Mouse (Mus musculus): ENCODE measurements around the gene Eral1. TPM values are rescaled to one million over a fixed set of nuclear protein-coding genes. Genes with fewer than 3 reads are reported as not detected.

Gene Eral1
- total RNA-seq (2021) = 10 to 100 TPM; 32.1 to 32.9 TPM
- long read RNA-seq, experiment 1, transcript Eral1-201 (10 exons, 2,014 nt) = major isoform, 12 of 20 reads
- long read RNA-seq, experiment 1, partial matches to known transcripts = 3 of 20 reads
- long read RNA-seq, experiment 1, other reads (novel, unspliced or antisense) = 4 of 20 reads
- long read RNA-seq, experiment 2, transcript Eral1-201 (10 exons, 2,014 nt) = major isoform, 24 of 37 reads
- long read RNA-seq, experiment 2, partial matches to known transcripts = 3 of 37 reads
- long read RNA-seq, experiment 2, other reads (novel, unspliced or antisense) = 8 of 37 reads

DNA sequence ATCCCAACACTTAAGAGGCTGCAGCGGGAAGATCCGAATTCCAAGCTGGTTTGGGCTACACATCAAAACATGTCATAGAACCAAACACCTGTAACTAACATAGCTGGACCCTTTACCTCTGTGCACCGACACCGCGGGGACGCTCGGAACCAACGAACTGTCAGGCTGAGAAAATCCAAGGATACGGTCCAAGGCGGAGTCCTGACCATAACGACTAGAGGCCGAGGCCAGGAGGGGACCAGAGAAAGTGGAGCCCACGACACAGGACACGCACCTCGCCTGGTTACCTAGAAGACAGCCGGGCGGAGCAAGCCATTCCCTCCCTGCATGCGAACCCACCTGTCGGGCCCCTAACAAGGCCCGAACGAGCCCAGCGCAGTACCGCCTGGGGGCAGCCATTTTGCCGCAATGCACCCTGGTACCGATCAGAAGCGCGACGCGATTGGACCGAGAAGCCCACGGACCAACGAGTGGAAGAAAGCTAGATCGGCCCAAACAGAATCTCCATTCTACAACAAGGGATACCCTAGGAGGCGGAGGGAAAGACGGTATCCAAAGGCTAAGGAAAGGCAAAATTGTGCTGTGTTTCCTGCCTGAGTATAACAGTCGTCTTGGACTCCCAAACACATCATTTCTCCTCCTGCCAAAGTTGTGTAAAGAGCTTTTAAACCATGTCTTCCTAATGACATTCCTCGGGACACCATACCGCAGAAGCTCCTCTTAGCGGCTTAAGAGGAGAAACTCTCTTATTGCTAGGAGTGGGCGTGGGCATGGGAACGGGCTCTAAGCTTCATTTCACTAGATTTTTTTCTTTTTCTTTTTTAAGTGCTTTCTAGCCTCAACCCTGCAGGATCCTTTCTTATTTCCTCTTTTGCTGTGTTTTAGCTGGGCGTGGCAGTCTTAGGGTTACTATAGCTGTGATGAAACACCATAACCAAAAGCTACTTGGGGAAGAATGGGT, at the start of gene Eral1:
Eral1 (minus strand) TSS at position 423 of the 961 bp plus-strand sequence.
- peak; percentile 60 to 65 for DNase-seq (ENCODE audit: low spot score in 2 of 2)

DNA sequence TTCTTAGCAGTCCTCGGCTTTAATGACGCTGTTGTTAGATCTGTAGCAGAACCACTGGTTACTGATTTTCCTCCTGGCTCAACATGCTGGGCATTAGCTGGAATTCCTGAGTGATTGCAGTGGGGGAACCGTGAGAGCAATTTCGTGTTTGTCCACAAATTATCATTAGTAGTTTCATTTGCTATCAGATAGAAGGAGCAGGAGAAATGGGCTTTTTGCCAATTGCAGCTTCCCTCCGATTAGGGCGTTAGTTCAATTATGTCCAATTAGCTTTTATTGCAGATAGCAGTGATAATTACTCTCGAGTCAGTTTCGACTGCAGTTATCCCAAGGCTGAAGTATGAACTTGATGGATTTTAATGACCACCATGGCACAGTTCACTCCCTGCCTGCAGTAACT, 49.3 kb upstream of the Eral1 start:
- no peak for DNase-seq (ENCODE audit: low spot score in 2 of 2)

DNA sequence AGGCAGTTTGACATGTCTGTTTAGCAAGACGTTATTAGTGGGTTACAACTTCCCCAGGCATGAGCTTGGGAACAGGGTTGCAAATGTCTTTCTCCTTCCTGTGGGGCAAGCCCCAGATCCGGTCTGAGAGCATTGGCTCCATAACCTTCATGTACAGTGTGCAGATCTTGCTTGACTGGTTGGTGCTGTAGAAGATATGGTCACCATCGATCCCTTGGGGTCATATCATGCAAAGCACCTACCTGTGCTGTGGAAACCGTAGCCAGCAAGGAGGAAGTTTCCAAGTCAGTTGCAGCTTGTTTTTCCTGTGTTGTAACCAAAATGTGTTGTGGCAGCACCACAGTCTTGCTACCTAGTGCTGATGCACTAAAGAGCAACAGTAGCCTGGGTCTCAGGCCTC, 46.6 kb upstream of the Eral1 start:
- DNase-seq (ENCODE audit: low spot score in 2 of 2) = no peak

DNA sequence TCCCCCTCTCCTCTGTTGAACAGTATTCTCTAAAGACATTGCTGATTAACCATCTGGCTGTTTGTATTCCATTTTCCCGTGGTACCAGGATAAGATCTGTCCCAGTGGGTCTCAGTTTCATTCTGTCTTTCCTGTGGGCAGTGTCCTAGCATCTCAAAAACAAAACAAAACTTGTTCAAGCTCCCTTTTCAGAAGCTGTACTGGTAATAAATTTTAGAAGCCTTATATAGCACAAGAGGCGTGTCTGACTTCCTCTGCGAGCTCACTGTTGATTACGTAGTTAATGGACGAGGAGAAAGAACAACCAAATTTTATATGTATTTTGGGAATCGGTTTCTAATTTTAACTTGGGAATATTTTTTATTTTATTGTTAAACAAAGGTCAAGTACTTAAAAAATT, 45.5 kb upstream of the Eral1 start:
- DNase-seq (ENCODE audit: low spot score in 2 of 2) = no peak

DNA sequence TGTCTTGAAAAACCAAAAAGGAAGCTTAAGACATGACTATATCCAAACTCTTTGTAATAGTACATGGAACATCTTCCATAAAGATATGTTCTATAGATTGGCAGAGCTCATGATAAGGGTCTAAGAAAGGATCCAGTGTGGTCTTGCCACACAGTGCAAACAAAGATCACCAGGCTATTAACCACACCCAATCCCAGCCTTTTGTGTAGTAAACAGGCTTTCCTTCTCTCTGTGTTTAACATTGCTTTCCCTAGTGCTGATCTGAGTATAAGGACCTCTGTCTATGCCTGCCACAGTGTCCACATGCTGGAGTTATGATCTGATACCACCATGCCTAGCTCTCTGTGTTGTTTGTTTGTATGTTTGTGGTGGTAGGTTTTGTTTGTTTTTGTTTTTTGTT, 43.6 kb upstream of the Eral1 start:
- DNase-seq (ENCODE audit: low spot score in 2 of 2) = no peak

DNA sequence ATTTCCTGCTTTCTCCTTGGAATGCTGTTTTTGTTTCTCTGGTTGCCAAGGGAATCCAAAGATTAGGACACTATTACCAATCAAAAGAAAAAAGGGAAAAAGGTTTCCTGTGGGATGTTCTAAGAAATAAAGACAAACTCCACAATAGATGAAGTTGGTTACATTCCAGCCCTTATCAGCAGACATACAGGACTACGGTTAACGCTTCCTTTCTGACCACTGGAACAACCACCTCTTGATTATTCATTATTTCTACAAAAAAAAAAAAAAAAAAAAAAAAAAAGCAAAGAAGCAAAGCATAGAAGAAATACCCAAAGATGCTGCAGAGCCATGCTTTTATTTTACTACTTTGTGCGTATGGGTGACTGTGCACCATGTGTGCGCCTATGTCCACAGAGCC, 42.6 kb upstream of the Eral1 start:
- no peak for DNase-seq (ENCODE audit: low spot score in 2 of 2)

DNA sequence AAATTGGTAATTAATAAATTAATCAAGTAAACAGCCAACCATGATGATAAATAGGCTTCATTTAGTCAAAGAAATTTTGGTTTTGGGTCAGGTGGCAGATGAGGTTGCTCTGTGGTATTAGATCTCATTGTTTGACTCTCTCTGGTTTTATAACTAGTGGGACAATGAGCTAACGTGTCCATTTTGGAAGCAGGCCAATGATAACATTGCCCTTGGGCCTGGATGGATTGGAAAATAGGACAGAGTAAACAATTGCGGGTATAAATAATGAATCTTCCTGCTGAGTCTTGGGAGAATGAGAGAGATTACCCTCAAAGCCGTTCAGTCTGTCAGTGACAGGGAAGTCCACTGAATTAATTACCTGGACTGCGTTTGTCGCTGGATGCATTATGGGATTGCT, 41.0 kb upstream of the Eral1 start:
- DNase-seq (ENCODE audit: low spot score in 2 of 2) = no peak

DNA sequence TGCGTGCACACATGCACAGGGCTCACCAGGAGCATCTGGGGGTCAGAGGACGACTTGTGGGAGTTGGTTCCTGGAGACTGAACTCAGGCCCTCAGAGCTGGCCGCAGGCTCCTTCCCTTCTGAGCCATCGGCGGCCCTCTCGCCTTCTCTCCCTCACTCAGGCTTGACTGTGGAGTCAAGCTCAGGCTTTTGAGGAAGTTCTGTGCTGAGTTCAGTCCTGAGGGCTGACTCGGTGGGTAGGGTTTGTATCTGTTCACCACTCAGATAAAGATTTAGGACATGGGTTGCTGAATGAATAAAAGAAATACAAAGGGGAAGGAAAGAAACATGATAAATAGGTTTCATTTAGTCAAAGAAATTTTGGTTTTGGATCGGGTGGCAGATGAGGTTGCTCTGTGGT, 39.7 kb upstream of the Eral1 start:
- DNase-seq (ENCODE audit: low spot score in 2 of 2) = no peak

DNA sequence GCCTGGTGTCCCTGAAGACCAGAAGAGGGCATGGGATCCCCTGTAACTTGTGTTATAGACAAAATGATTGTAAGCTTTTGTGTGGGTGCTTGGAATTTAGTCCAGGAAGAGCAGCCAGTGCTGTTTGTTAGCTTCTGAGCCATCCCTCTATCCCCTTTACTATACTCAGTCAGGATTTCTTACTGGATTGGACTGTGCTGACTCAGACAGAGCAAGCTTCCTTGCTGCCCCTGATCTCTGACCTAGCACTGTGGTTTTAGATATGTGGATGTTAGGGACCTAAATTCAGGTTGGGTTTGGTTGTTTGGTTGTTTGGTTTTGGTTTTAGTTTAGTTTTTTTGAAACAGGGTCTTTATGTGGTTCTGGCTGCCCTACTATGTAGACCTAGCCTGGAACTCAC, 38.3 kb upstream of the Eral1 start:
- DNase-seq (ENCODE audit: low spot score in 2 of 2) = no peak

DNA sequence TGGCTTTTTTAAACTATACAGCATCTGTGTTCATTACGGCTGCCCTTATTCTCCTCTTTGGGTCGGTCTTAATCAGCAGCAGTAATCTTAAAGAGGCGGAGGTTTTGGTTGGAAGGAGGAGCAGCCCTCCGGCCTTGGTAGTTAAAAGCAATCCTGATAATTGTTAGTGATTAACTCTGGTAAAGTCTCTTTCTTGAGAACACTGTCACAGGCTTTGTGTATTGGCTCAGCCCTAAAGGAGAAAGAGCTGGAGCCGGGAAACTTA, 35.9 kb upstream of the Eral1 start:
- no peak for DNase-seq (ENCODE audit: low spot score in 2 of 2)

DNA sequence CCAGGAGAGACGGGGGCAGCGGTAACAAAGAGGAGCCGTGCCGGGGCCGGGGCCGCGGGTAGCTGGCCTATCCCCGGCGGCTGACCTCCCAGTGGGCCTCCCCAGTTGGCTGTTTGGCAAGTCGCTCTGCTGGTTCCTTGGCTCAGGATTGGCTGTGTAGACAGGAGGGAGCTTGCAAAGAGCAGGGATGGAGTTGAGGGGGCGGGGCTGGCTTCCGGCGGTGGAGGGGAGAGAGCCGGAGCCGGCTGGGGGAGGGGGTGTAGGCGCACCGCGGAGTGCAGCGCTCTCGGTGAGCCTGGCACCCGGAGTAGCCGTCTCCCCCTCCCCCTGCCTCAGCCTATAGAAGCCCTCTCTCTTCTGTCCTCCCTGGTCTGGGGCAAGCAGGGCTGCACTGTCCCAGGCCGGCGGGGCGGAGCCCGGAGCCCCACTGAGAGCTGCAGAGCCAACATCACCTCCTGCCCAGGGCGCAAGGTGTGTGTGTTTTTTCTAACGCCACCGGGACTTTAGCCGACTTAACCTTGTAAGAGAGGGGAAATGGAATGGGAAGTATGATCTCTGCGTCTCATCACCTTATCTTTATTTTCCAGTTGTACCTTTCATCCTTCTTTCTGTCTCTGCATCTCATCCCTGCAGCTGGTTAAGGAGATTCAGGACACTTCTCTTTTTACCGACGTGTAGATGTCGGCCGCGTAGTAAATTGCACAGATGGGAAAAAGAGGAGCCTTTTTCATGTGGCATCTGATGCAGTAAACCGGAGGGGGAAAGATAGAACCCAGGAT, 35.4 kb upstream of the Eral1 start:
- peak; percentile 73 to 88 for DNase-seq (ENCODE audit: low spot score in 2 of 2)

DNA sequence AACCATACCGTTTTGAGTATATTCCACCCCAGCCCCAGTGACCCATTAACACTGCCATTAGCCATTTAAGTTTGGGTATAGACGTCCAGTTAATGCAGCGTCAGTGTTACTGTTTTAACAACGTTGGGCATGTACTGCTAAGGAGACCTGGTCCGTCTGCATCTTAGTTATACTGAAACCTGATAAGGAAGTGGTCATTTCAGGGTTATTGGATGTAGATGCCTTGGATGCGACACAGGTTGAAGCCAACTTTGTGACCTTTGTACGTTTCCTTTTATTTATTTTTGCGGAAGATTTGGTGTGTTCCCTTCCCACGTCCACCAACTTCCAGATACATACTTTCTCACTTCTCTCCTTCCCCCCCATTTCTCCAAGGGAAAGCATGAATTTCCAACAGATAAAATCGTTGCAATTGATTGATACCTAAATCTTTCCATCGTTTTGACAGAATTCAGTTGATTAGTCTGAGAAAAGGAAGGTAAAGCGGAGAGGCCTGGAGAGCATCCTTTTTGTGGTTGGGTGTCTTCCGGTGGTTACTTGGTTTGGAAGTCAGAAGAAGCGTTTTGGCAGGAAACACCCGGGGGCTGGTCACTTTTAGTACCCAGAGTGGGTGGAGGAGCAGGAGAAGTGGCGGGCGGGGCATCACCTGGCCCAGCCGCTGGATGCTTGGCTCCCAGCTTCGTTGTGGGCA, 34.6 kb upstream of the Eral1 start:
- no peak for DNase-seq (ENCODE audit: low spot score in 2 of 2)

DNA sequence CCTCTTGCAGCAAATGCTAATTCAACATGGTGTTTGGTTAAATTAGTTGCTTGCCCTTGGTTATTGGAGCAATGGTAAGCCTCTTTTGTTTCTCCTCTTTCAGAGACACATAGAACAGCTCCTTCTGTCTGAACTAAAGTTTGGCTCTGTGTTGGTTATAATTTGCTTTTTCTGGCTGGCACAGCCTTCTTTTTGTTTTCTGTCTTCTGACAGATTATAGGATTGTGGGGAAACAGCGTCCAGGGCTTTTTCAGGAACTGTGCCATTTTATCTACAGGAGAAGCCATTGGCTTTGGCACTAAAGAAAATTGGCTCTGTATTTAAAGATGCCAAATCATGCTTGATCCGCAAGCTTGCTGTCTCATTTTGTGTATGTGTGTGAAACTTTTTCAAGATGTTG, 33.4 kb upstream of the Eral1 start:
- DNase-seq (ENCODE audit: low spot score in 2 of 2) = no peak

DNA sequence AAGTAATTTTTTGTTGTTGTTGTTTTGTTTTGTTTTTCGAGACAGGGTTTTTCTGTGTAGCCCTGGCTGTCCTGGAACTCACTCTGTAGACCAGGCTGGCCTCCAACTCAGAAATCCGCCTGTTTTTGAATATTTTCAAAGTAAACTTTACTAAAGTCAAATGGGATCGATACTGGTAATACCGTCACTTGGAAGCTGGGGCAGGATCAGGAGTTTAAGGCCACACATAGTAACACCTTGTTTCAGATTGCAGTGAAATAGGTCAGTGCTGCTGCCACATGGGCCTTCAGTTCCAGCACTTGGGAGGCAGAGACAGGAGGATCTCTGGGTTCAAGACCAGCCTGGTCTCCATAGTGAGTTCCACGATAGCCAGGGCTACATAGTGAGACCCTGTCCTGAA, 24.3 kb upstream of the Eral1 start:
- DNase-seq (ENCODE audit: low spot score in 2 of 2) = no peak

DNA sequence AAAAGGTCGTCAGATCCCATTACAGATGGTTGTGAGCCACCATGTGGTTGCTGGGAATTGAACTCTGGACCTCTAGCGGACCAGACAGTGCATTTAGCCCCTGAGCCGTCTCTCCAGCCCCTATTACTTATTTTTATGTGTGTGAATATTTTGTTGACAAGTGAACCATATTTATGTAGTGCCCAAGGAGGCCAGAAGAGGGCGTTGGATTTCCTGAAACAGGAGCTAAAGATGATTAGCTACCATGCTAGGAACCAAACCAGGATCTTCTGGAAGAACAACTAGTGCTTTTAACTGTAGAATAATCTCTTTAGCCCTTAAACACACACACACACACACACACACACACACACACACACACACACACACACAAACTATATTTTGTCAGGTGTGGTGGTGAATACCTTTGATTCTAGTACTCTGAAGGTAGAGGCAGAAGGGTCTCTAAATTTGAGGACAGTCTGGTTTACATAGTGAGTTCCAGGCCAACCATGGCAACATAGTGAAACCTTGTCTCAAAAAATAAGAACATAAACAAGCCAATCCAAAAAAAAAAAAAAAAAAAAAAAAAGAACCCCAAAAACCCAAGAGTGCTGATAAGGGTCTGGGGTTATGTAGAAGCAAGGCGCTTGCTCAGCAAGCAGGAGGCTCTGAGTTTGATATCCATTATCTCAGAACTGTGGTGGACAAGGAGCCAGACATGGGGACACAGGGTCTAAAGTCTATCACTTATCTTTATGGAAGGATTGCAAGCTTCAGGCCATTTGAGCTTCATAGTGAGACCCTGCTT, 23.0 kb upstream of the Eral1 start:
- no peak for DNase-seq (ENCODE audit: low spot score in 2 of 2)

DNA sequence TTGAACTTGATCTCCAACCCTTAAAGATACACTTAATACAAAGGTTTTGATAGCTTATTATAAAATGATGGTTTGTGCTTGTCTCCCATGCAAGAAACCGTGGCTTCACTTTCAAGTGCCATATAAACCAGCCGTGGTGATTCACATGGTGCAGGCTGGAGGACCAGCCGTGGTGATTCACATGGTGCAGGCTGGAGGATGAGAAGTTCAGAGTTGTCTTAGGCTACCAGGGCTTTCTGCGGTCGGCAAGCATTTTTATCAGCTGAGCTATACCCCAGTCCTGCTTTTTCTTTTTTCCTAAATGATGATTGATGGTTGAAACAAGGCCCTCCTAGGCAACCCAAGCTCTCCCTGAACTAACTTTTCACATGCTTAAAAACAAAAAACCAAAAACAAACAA, 22.0 kb upstream of the Eral1 start:
- DNase-seq (ENCODE audit: low spot score in 2 of 2) = no peak

DNA sequence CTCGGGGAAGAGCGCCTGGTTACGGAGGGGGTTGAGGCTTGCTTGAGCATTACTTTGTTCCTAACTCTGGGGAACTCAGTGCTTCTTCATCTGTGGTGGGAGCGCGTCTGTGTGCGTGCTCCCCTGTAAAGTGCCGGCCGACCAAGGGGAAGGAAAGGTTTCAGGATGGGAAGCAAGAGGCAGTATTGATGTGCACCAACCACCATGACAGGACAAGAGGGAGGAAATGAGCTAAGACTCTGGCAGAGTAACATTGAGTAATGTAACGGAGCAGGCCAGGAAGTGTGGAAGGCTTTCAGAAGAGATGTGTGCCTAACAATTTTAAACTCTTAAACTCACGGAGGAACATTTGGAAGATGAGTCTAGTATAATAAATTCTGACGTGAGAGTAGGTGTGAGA, 20.6 kb upstream of the Eral1 start:
- DNase-seq (ENCODE audit: low spot score in 2 of 2) = no peak

DNA sequence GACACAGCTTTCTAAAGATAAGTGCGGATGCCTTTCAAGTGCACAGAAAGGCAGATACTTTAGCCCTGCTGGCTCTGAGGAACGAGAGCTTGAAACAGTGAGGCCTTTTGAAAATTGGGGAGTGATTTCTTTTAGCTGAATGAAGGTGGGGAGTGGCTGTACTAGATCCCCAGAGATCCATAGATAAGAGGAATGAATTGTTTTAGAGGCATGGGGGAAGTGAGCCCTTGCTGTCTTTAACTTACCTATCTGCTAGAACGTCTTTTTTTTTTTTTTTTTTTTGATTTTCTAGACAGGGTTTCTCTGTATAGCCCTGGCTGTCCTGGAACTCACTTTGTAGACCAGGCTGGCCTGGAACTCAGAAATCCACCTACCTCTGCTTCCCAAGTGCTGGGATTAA, 16.9 kb upstream of the Eral1 start:
- no peak for DNase-seq (ENCODE audit: low spot score in 2 of 2)

DNA sequence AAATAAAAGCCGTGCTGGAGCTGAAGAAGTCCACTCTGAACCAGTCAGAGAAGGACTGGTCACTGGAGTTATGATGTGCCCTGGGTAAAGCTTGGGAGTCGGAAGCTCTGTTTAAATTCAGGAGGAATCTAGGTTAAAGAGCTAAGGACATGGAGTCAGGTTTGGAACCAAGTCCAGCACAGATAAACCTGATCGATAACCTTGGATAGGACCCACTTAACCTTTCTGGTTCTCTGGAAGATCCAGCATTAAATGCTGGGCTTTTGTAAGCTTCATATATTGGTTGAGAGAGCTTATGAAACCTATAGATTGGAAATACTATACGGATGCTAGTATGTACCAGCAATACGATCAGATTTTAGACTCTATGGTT, 14.9 kb upstream of the Eral1 start:
- DNase-seq (ENCODE audit: low spot score in 2 of 2) = no peak

DNA sequence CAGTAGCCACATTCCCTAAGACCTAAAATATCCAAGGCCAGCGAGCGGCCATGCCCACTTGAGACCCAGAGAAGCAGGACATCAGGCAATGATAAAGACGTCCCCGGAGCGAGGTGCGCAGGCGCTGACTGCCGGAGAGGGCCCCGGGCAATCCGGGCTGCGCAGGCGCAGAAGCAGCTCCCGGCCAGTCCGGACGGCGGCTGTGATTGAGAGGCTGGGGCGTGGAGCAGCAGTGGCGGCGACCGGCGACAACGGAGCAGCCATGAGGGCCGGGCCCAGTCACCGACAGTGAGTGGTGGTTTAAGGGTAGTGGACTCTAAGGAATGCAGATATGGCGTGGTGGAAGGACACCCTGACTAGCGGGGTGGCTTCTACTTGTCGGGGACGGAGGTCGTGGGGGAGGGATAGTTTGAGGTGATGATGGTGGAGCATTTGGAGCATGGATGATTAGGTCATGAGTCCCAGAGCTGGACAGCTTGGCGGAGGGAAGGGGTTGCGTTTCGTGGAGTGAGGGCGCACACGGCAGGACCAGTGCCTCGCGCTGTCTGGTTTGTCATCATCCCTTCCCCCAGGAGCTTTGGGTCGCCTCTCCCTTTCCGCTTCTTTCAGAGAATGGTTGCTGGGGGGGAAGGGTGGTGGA, 14.4 kb upstream of the Eral1 start, which contains the start of gene Fam222b:
Fam222b (plus strand) TSS at position 157 of the 640 bp plus-strand sequence.
- peak; percentile 80 to 89 for DNase-seq (ENCODE audit: low spot score in 2 of 2)
